Mouse (Mus musculus) hindbrain, embryonic 16.5 days (tissue): ENCODE results near the gene Hivep2. TPM values are rescaled to one million over a fixed set of nuclear protein-coding genes. Genes with fewer than 3 reads are reported as not detected.

Source experiments
- polyA plus RNA-seq: library from polyadenylated mRNA; unstranded; fragments of >200 nt; fragmentation: Nextera tagmentation; extraction: Ambion mirVana; gene quantifications from 2 replicates; pipeline ENCODE4 v1.2.1, GENCODE M21; 2015

Hivep2 gene
- polyA plus RNA-seq, 1 experiment from 2014 or later: 12.5 TPM

Other genes starting within 250 kb of the Hivep2 start
- gene Aig1, start 97.1 kb upstream of the Hivep2 start, polyA plus RNA-seq: 102 and 116 TPM in 2 replicates